Mouse (Mus musculus) heart, adult 2 months (tissue): ENCODE data around the gene Caskin2. TPM values are rescaled to one million over a fixed set of nuclear protein-coding genes. Genes with fewer than 3 reads are reported as not detected.

Source experiments
- DNase-seq, 2 experiments: peaks; one replicate each; pipeline ENCODE4 v3.0.0; 2021
- H3K27ac ChIP-seq: fragments of 200-600 bp; 2 replicates; pipeline ENCODE4 v1.8.1; 2022
- H3K27me3 ChIP-seq: fragments of 200-500 bp; 2 replicates; pipeline ENCODE4 v1.6.1; 2012; ENCODE audit warnings: mild to moderate bottlenecking, low read length, inconsistent platforms, mixed read lengths; ENCODE audit not compliant: control insufficient read depth, insufficient read depth
- H3K36me3 ChIP-seq: fragments of 200-500 bp; 2 replicates; pipeline ENCODE4 v1.6.1; 2012; ENCODE audit warnings: low read length, inconsistent platforms; ENCODE audit not compliant: control insufficient read depth, insufficient read depth
- H3K4me1 ChIP-seq: fragments of 200-500 bp; 2 replicates; pipeline ENCODE4 v1.6.1; 2011; ENCODE audit warnings: low read length; ENCODE audit not compliant: control insufficient read depth, insufficient read depth
- H3K4me3 ChIP-seq: fragments of 200-600 bp; 2 replicates; pipeline ENCODE4 v1.8.1; 2022
- H3K79me2 ChIP-seq: fragments of 200-500 bp; replicated peaks from 2 replicates; pipeline ENCODE4 v1.6.1; 2012; ENCODE audit warnings: mild to moderate bottlenecking, inconsistent platforms, low read length, moderate library complexity, mixed read lengths; ENCODE audit not compliant: control insufficient read depth, insufficient read depth
- H3K9ac ChIP-seq: fragments of 200-500 bp; 2 replicates; pipeline ENCODE4 v1.6.1; 2012; ENCODE audit warnings: low read depth, mild to moderate bottlenecking, control low read depth, inconsistent platforms, low read length, mixed read lengths
- CTCF ChIP-seq: fragments of 200-600 bp; IDR thresholded peaks from 2 replicates; pipeline ENCODE4 v1.8.1; 2022; ENCODE audit warnings: antibody characterized with exemption, mild to moderate bottlenecking, moderate library complexity
- EP300 ChIP-seq: fragments of 200-500 bp; IDR thresholded peaks from 2 replicates; pipeline ENCODE4 v1.6.1; 2011; ENCODE audit warnings: low read depth, low read length, control low read depth; ENCODE audit not compliant: insufficient read depth
- POLR2A ChIP-seq: fragments of 200-500 bp; IDR thresholded peaks from 2 replicates; pipeline ENCODE4 v1.6.1; 2011; ENCODE audit warnings: mild to moderate bottlenecking, low read depth, low read length, control low read depth; ENCODE audit not compliant: insufficient read depth
- WGBS: fragments of 180-500 bp; shearing (Covaris S2); methylation state at CpG from one replicate; pipeline ENCODE4 v1.1.7; 2018; 5-methylcytosine and 5-hydroxymethylcytosine counted together
- intact Hi-C: fragments of 180-260 bp; cut with DNase I; formaldehyde crosslinking; loops from one replicate; pipeline ENCODE4 v1.15.1; 2025
- polyA plus RNA-seq: library from polyadenylated mRNA; depleted of rRNA; stranded (reverse); fragments of >200 nt; gene quantifications from 2 replicates; pipeline ENCODE4 v1.2.3, GENCODE M21; 2012
- total RNA-seq, 2 experiments: library from RNA; stranded (reverse); gene quantifications; 2 replicates each; pipeline ENCODE4 v1.2.3; 2021

The Caskin2 gene
- total and polyA plus RNA-seq, 3 experiments = 38.5 to 43.8 (median 40.5) TPM

- H3K79me2 ChIP-seq = no peaks in the 10 kb centered on the region
- no peak overlapping the region for H3K9ac ChIP-seq
- TF ChIP-seq EP300 (no peak), CTCF (no peak), POLR2A (no peak)
- H3K36me3 ChIP-seq = no peaks in the 10 kb centered on the region
- WGBS = 84% methylated on average over 6 of the region's 6 CpGs
- H3K4me1 ChIP-seq = no peaks in the 10 kb centered on the region
- DNase-seq = no peak
- H3K27ac ChIP-seq = no peak overlapping the region
- H3K27me3 ChIP-seq = peaks cover 11% of the 10 kb centered on the region
- no peak overlapping the region for H3K4me3 ChIP-seq
- intact Hi-C loops = no loop called here
These were observed 41.2 kb upstream of the Caskin2 start for GRCm38 (mm10) chr11:115854674-115855073.

- Histone ChIP-seq H3K79me2 (no peaks in the 10 kb centered on the region), H3K9ac (no peak overlapping the region), H3K4me1 (peaks cover 7% of the 10 kb centered on the region), H3K27me3 (no peaks in the 10 kb centered on the region), H3K36me3 (no peaks in the 10 kb centered on the region), H3K4me3 (no peak overlapping the region), H3K27ac (no peak overlapping the region)
- TF ChIP-seq EP300 = no peak
- TF ChIP-seq POLR2A = no peak
- peak; percentile 31 for TF ChIP-seq CTCF
- DNase-seq = no peak
- WGBS = 96% methylated on average over 2 of the region's 2 CpGs
- intact Hi-C loops = no loop called here
These were observed 32.4 kb upstream of the Caskin2 start for GRCm38 (mm10) chr11:115845819-115846218.

GRCm38 (mm10) chr11:115844240-115844639 is 30.8 kb upstream of the Caskin2 start:
- intact Hi-C loops = no loop called here

GRCm38 (mm10) chr11:115843891-115844239 is 30.4 kb upstream of the Caskin2 start:
- Histone ChIP-seq H3K27ac (no peak overlapping the region), H3K36me3 (no peaks in the 10 kb centered on the region), H3K9ac (no peak overlapping the region), H3K27me3 (no peaks in the 10 kb centered on the region), H3K4me3 (no peak overlapping the region), H3K79me2 (no peaks in the 10 kb centered on the region), H3K4me1 (peaks cover 11% of the 10 kb centered on the region)
- intact Hi-C loops = no loop called here
- no peak for DNase-seq
- 86% methylated on average over 5 of the region's 5 CpGs for WGBS
- no peak for TF ChIP-seq CTCF
- no peak for TF ChIP-seq POLR2A
- TF ChIP-seq EP300 = no peak

More at GRCm38 (mm10) chr11:115844240-115844639, 30.8 kb upstream of the Caskin2 start:
- Histone ChIP-seq H3K4me1 (peaks cover 10% of the 10 kb centered on the region), H3K27ac (no peak overlapping the region), H3K36me3 (no peaks in the 10 kb centered on the region), H3K79me2 (no peaks in the 10 kb centered on the region), H3K27me3 (no peaks in the 10 kb centered on the region), H3K9ac (no peak overlapping the region), H3K4me3 (no peak overlapping the region)
- WGBS = 81% methylated on average over 8 of the region's 8 CpGs
- DNase-seq = no peak
- TF ChIP-seq EP300 (no peak), POLR2A (no peak), CTCF (no peak)

- H3K27me3 ChIP-seq = no peaks in the 10 kb centered on the region
- no peaks in the 10 kb centered on the region for H3K36me3 ChIP-seq
- no peak for TF ChIP-seq EP300
- TF ChIP-seq CTCF = no peak
- TF ChIP-seq POLR2A = no peak
- intact Hi-C loops = no loop called here
- 96% methylated on average over 11 of the region's 14 CpGs for WGBS
- no peak overlapping the region; the same call in 1 of the 2 replicates for H3K27ac ChIP-seq
- peaks cover 11% of the 10 kb centered on the region for H3K4me1 ChIP-seq
- no peak overlapping the region for H3K9ac ChIP-seq
- H3K79me2 ChIP-seq = no peaks in the 10 kb centered on the region
- H3K4me3 ChIP-seq = no peak overlapping the region
- DNase-seq = no peak
These were observed 29.9 kb upstream of the Caskin2 start for GRCm38 (mm10) chr11:115843141-115843890.

- peak overlapping the region; percentile 84 for H3K27ac ChIP-seq
These were observed 28.6 kb upstream of the Caskin2 start for GRCm38 (mm10) chr11:115841961-115842550.

More at GRCm38 (mm10) chr11:115841961-115842550, 28.6 kb upstream of the Caskin2 start:
- 24% methylated on average over 6 of the region's 6 CpGs for WGBS
- no peaks in the 10 kb centered on the region for H3K27me3 ChIP-seq
- no peaks in the 10 kb centered on the region for H3K36me3 ChIP-seq
- TF ChIP-seq CTCF (no peak), POLR2A (peak; percentile 56), EP300 (peak; percentile 29; the same call in 1 of the 2 replicates)
- intact Hi-C loops = no loop called here
- no peaks in the 10 kb centered on the region for H3K79me2 ChIP-seq
- peak overlapping the region; percentile 27; the same call in 1 of the 2 replicates for H3K9ac ChIP-seq
- H3K4me3 ChIP-seq = no peak overlapping the region
- H3K4me1 ChIP-seq = peaks cover 11% of the 10 kb centered on the region
- DNase-seq = peak; percentile 68 to 81
